36 mouse cellular contexts compared by ENCODE assay signal in the genomic region with DNA sequence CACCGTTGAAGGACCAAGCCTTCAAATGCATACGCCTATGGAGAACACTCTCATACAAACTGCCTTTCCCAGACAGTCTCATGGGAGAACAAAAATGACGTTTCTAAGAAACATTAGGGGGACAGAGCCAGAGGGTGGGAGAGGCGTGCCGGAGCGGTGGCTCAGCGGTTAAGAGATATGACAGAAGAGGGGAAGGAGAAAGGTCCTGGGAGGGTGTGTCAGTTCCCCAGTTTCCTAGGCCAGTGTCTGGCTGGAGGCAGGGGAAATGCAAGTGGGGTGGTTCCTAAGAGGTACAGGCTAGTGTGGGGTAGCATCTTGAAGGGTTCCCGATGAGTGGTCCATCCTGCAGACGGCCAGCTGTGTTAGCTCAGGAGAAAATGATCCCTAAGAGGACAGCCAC. TPM values are rescaled to one million over a fixed set of nuclear protein-coding genes. Genes with fewer than 3 reads are reported as not detected.
"Had no signal": no experiment of that assay in that cellular context is flagged by ENCODE, and none has a peak within 500 bp of the region (broad histone marks: within the 10 kb centered on the region; RNA-seq: fewer than 3 reads in every experiment).

No protein-coding gene starts in this region.

- H3K36me3 ChIP-seq: embryonic facial prominence, embryonic 10.5 days; embryonic facial prominence, embryonic 12.5 days; embryonic facial prominence, embryonic 13.5 days; embryonic facial prominence, embryonic 15.5 days; forebrain, embryonic 10.5 days; forebrain, embryonic 12.5 days; forebrain, embryonic 15.5 days had no signal

- H3K27ac ChIP-seq: embryonic facial prominence, embryonic 10.5 days; embryonic facial prominence, embryonic 12.5 days; embryonic facial prominence, embryonic 13.5 days; embryonic facial prominence, embryonic 15.5 days; forebrain, embryonic 12.5 days; forebrain, embryonic 13.5 days; forebrain, embryonic 15.5 days; gastrocnemius, adult 2 months; heart, adult 2 months had no signal

- ATAC-seq: forebrain, embryonic 13.5 days; forebrain, embryonic 14.5 days; forebrain, embryonic 15.5 days; forebrain, embryonic 16.5 days; forebrain, postnatal 0 days had no signal

- H3K4me3 ChIP-seq: embryonic facial prominence, embryonic 10.5 days; embryonic facial prominence, embryonic 12.5 days; embryonic facial prominence, embryonic 13.5 days; embryonic facial prominence, embryonic 15.5 days; erythroblast, embryonic 14.5 days; forebrain, embryonic 10.5 days; forebrain, embryonic 12.5 days; forebrain, embryonic 13.5 days; forebrain, embryonic 15.5 days; gastrocnemius, adult 2 months; heart, adult 2 months had no signal

- H3K27me3 ChIP-seq: embryonic facial prominence, embryonic 12.5 days; embryonic facial prominence, embryonic 13.5 days; embryonic facial prominence, embryonic 15.5 days; forebrain, embryonic 12.5 days; forebrain, embryonic 13.5 days; forebrain, embryonic 15.5 days had no signal

- H3K9ac ChIP-seq: embryonic facial prominence, embryonic 12.5 days; embryonic facial prominence, embryonic 13.5 days; embryonic facial prominence, embryonic 15.5 days; forebrain, embryonic 12.5 days; forebrain, embryonic 13.5 days; forebrain, embryonic 15.5 days; forebrain, postnatal 0 days had no signal

- DNase-seq: cerebellum, adult 9-10 months; cerebellum, adult 9-11 months; cerebellum, postnatal 10 days; cerebellum, postnatal 14 days; cerebellum, postnatal 25 days; cerebellum, postnatal 36 days; embryo, embryonic 11 days; forebrain, postnatal 0 days; gastrocnemius, adult 2 months; gastrocnemius, postnatal 10 days; gastrocnemius, postnatal 14 days; gastrocnemius, postnatal 25 days; gastrocnemius, postnatal 36 days; heart, adult 11 months; heart, adult 18-20 months; heart, adult 2 months had no signal

- H3K9me3 ChIP-seq: embryonic facial prominence, embryonic 10.5 days; embryonic facial prominence, embryonic 12.5 days; embryonic facial prominence, embryonic 13.5 days; embryonic facial prominence, embryonic 15.5 days; forebrain, embryonic 10.5 days; forebrain, embryonic 12.5 days; forebrain, embryonic 13.5 days; forebrain, embryonic 15.5 days had no signal

RNA-seq across cellular contexts. Expression of a gene that starts 14.2 kb away (rescaled TPM):
- total RNA-seq: forebrain, postnatal 0 days; gastrocnemius, adult 18-20 months; gastrocnemius, adult 2 months; gastrocnemius, adult 8-10 months; gastrocnemius, postnatal 10 days; gastrocnemius, postnatal 25 days; gastrocnemius, postnatal 36 days; gastrocnemius, postnatal 4 days; granulocyte monocyte progenitor cell, adult 5-6 weeks; heart, adult 18-20 months; heart, adult 2 months; heart, adult 8-10 months had no signal
- polyA plus RNA-seq: embryonic facial prominence, embryonic 10.5 days; embryonic facial prominence, embryonic 11.5 days; embryonic facial prominence, embryonic 12.5 days; embryonic facial prominence, embryonic 13.5 days; embryonic facial prominence, embryonic 14.5 days; embryonic facial prominence, embryonic 15.5 days; erythroblast, embryonic 14.5 days; forebrain, embryonic 10.5 days; forebrain, embryonic 11.5 days; forebrain, embryonic 12.5 days; forebrain, embryonic 13.5 days; forebrain, embryonic 14.5 days; forebrain, embryonic 15.5 days; forebrain, embryonic 16.5 days; gonadal fat pad, adult 2 months; heart, adult 2 months had no signal

RNA-seq across cellular contexts. Expression of a gene that starts 54.6 kb away (rescaled TPM):
- total RNA-seq: granulocyte monocyte progenitor cell, adult 5-6 weeks had no signal
- polyA plus RNA-seq: erythroblast, embryonic 14.5 days had no signal
